Mouse (Mus musculus) cerebellum, adult 2 months (tissue): ENCODE results near the gene Fam89a.

Source experiments
- CTCF ChIP-seq: fragments of 200-500 bp; IDR thresholded peaks from 2 replicates; pipeline ENCODE4 v1.5.1; 2011; ENCODE audit warnings: low read depth, mild to moderate bottlenecking, control low read depth, low read length, moderate library complexity, borderline replicate concordance; ENCODE audit not compliant: insufficient read depth
- POLR2A ChIP-seq: fragments of 200-500 bp; IDR thresholded peaks from 2 replicates; pipeline ENCODE4 v1.6.1; 2011; ENCODE audit warnings: low read length, control low read depth, borderline replicate concordance; ENCODE audit not compliant: insufficient read depth

DNA sequence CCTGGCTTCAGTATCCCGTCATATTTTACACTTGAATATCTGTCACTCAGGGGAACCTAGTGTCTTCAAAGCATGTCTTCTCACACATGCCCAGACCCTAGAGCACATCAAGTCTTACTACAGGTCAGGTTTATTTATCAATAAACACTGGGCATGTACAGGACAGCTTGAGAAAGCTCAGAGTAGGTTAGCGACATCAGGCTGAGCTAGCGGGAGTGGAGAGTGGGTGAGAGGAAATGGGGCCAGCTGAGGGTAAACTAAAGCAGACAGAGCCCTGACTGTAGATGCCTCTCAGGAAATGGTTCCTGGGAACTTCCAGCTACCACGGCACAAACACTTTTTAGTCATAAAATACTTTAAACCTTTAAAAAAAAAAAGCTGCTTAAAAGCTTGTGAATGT is 48.1 kb downstream of the Fam89a start:
- no peak for TF ChIP-seq CTCF
- TF ChIP-seq POLR2A = no peak
